Mouse (Mus musculus): ENCODE measurements around the gene Ppp1r32. TPM values are rescaled to one million over a fixed set of nuclear protein-coding genes. Genes with fewer than 3 reads are reported as not detected.

Gene Ppp1r32
- total RNA-seq (2017) = 2.0 and 2.8 TPM in 2 replicates

DNA sequence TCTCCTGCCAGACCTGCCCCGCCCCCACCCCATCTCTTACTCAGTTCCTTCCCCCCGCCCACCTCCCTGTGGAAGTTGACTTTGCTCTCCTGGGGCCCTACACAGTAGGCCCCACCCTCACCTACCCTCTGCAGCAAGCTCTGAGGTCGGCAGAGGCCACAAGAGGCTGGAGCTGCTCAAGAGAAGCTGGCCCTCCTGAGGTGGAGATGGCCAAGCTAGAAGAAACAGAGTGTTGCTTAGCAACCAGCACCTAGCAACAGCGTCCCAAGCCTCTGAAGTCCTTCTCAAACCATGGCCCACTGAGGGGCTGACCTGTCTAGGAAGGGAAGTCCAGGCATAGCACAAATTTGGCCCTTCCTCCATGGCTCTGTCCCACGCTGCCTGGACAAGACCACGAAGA, at the start of gene Ppp1r32:
Gene Ppp1r32, minus strand, starts transcription at position 226 of the 400 bp plus-strand sequence.
- no peak for ATAC-seq (ENCODE audit: extremely low read depth, insufficient number of reproducible peaks, low FRiP score, poor library complexity, severe bottlenecking)

DNA sequence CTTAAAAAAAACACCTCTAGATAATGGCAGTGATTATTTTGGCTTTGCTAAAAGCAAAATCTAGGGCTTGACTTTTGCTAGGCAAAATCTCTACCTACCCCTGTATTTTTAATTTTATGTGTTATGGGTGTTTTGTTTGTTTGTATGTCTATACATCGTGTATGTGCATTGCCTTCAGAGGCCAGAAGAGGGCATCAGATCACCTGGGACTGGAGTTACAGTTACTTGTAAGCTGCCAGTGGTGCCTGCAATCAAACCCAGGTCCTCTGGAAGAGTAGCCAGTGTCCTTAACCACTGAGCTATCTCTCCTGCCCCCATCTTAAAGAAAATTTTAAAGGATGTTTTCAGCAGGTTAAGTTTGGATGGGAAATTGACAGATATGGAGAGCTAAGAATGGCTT, 47.4 kb upstream of the Ppp1r32 start:
- no peak for ATAC-seq (ENCODE audit: extremely low read depth, insufficient number of reproducible peaks, low FRiP score, poor library complexity, severe bottlenecking)

DNA sequence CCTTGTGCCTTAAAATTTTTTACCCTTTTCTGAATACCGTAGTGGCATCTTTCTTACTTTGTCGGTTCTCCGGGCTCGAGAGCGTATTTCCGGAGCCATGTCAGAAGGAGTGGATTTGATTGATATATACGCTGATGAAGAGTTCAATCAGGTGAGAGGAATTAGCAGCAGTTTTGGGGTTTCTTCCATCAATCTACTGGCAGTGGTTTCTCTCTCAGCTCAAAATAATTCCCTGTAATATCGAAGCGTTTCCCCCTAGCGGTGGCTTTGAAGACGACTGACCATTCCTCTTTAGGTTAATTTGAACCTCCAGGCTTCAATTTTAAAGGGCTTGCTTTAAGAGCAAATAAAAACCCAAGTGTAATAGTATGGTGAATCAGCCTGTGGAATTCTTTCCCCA, 43.2 kb upstream of the Ppp1r32 start, which contains the start of gene Sdhaf2:
Gene Sdhaf2, minus strand, starts transcription at position 233 of the 400 bp plus-strand sequence.
- ATAC-seq (ENCODE audit: extremely low read depth, insufficient number of reproducible peaks, low FRiP score, poor library complexity, severe bottlenecking) = peak; percentile 35; the same call in 1 of the 2 replicates

DNA sequence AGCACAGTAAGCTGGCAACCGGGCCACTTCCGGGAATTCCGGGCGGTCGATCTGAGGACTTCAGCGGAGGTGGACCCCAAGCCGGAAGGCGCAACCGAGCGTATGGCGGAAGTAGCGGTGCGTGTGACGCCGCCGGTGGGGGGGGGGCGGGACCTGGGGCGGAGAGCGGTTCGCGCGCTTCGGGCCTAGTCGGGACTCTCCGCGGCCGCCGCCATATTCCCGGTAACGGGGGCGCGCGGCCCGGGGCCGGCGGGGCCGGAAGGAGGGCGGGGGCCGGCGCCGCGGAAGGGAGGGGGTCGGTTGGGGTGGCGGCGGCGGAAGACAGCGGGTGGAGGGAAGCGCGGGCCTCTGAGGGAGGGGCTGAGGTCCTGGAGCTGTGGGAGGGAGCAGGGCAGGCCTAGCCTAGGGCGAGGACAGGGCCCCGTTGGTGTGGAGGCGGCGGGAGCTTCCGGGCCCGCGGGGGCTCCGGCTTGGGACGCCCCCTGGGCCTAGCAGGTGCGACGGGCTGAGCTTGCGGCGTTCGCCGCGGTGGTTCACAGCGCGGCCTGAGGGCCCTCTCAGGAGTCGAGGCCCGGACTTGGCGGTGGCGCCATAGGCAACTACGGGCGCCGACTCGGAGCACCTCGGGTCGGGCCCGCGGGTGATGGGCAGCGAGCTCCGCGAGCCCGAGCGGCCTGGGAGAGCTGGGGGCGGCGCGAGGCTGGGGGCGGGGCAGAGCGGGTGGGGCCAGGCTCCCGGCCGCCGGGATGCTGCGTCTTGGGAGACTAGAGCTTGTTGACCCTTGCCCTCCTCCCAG, 42.6 kb upstream of the Ppp1r32 start, which contains the start of gene Cpsf7:
Gene Cpsf7, plus strand, starts transcription at position 161 of the 796 bp plus-strand sequence.
- ATAC-seq (ENCODE audit: extremely low read depth, insufficient number of reproducible peaks, low FRiP score, poor library complexity, severe bottlenecking) = peak; percentile 85

DNA sequence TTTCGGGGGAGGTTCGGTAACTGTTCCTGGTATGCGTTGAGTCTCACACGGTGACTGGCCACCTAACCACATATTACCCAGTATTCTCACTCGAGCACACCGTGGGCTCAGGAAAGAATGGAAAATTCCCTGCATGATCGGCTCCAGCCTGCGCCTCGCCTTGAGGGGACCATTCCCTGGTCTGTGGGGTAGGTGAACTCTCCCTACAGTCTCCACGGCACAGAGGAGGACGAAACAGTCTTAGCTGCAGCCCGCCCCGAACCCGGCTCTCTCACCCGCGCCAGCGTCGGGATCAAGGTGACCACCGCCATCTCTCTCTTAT, 42.0 kb upstream of the Ppp1r32 start:
- no peak for ATAC-seq (ENCODE audit: extremely low read depth, insufficient number of reproducible peaks, low FRiP score, poor library complexity, severe bottlenecking)

DNA sequence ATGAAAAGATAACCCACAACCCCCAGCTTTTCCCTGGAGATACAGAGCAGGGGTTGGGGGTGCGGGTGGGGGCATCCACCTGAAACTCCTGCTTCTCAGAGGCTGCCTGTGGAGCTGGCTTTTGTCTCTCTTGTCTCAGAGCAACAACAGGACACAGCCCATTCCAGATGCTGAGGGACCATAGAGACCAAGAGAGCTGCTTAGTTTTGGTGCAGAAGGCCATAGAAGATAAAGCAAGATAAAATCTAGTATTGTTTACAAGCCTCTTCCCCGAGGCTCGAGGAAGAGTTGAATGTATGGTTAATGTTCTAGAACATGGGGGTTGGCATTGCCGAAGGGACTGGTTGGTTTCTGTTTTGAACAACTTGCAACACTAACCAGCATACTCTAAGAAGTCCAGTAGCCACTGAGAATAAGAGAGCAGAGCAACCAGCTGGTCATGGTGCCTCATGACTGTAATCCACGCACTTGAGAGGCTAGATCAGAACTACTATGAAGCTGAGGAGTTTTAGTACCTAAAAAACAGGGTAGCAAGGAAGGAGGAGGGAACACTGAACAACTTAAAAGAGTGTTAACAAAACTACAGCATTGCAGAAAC, 40.9 kb upstream of the Ppp1r32 start:
- no peak for ATAC-seq (ENCODE audit: extremely low read depth, insufficient number of reproducible peaks, low FRiP score, poor library complexity, severe bottlenecking)

DNA sequence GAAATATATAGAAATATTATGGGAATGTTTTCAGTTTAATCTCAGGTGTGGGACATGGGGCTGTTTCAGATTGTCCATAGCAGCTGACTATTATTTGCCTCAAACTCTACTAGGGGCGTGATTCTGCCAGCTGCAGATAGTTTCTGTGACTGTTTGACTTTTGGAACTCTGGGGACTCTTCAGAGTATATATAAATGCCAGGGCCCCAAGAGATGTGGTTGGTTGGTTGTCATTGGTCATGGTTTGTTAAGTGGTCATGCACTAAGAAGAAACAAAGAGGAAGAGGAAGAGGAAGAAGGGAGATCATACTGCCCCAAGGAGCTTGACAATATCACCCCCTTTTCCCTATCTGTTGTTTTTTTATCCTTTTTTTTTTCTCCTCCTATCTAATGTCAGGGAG, 39.2 kb upstream of the Ppp1r32 start:
- ATAC-seq (ENCODE audit: extremely low read depth, insufficient number of reproducible peaks, low FRiP score, poor library complexity, severe bottlenecking) = no peak

DNA sequence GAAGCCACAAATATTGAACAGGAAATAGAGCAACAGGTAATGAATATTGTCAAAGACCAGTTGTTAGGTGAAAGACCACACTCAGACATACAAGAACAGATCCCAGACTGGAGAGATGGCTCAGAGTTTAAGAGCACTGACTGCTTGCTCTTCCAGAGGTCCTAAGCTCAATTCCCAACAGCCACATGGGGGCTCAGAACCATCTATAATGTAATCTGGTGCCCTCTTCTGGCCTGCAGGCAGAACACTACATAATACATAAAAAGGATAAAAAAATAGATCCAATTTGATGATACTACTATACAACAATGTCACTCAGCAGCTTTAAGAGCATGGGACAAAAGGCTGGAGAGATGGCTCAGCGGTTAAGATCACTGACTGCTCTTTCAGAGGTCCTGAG, 37.6 kb upstream of the Ppp1r32 start:
- ATAC-seq (ENCODE audit: extremely low read depth, insufficient number of reproducible peaks, low FRiP score, poor library complexity, severe bottlenecking) = no peak

DNA sequence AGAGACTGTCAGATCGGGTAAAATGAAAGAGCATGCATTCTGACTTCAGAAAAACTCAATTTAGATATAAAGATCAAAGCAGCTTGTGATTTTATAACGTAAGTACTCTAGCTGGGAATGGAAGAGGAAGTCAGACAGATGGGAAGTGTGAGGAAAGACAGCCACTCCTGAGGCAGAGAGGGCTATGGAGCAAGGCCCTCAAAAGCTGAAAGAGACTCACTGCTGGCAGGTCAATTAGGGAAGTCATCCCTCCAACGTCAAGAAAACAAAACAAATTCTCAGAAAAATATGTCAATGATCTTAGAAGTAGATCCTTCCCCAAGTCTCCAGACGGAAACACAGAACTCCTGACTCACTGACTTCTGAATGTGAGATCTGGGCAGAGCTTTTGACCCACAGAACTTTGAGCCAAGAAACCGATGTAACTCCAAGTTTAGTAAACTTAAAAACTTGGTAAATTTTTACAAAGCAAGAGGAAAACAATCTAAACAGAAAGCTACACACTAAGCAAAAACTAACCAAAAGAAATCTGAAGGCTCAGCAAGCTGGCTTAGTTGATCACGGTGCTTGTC, 28.1 kb upstream of the Ppp1r32 start:
- ATAC-seq (ENCODE audit: extremely low read depth, insufficient number of reproducible peaks, low FRiP score, poor library complexity, severe bottlenecking) = no peak

DNA sequence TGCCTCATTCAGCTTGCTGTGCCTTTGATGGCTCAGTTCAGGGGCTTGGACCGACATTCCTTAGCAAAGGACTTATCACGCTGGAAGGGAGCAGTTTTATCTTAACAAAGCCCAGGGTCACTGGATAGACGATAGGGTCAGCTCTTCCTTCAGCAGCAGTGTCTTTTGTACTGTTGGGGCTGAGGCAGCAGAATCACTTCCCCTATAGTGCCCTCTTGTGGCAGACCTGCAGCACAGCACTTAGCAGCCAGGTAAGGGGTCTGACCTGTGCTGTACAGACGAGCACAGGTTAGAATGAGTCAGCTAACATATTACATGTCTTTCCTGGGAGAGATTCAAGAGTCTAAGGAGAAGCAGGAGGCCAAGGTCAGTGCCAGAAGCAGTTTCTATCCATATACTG, 19.8 kb upstream of the Ppp1r32 start:
- peak; percentile 69; the same call in 1 of the 2 replicates for ATAC-seq (ENCODE audit: extremely low read depth, insufficient number of reproducible peaks, low FRiP score, poor library complexity, severe bottlenecking)

DNA sequence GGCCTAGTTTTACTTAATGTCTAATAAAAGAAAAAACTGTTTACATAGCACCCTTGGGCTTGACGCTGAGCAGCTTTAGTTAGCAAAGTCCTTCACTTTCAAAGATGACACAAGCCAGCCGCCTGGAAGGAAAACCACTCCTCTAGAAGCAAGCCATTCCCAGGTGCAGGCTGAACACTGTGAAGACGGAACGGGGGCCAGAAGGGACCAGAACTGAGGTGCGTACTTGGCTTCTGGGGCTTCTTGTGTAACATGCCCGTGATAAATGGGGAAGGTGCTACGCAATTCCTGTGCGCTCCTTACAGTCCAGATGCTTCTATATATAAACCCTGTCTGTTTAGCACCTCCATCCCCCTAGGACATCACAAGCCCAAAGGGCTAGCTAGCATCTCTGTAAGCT, 17.9 kb upstream of the Ppp1r32 start:
- no peak for ATAC-seq (ENCODE audit: extremely low read depth, insufficient number of reproducible peaks, low FRiP score, poor library complexity, severe bottlenecking)

DNA sequence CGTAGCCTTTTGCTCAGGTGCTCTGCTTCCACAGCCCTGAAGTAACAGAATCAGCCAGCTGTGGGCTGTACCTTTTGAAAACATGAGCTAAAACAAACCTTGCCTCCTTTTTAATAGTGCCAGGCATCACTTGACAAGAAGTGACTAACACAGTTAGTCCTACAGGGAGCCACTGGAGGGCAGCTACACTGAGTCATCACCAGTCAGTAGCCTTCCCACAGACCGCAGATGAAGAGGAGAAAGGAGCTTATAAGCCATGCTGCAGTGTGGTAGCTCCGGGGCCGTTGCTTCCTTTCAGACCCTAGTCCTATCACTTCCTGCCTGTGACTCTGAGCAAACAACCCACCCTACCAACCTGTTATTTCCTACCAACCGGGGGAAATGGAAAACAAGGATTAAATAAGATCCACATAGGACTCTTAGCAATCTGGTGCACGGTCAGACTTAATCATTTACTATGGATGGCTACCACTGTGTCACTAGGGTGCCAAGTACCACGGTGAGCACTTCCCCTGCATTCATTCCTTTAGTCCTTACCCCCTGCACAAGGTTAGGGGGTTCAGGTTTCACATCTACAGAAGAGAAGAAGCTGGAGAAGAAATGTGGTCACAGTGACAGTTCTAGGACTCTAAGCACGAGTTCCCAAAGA, 14.9 kb upstream of the Ppp1r32 start:
- ATAC-seq (ENCODE audit: extremely low read depth, insufficient number of reproducible peaks, low FRiP score, poor library complexity, severe bottlenecking) = no peak

DNA sequence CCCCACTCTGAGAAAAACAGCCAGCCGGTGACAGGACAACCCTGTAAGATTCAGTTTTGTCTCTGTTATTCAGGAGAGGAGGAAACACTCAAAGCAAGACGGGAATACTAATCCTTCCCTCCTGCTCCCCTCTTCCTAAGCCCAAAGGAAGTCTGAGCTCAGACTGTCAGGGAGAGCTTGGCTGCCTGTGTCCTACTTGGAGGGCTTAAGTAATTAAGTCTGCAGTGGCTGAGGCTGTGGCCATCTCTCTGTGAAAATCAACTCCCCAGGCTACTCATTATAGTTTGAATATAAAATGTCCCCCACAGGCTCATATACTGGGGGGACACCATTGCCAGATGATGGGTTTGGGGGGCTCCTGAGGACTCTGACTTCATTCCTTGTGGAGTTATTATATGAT, 14.2 kb upstream of the Ppp1r32 start:
- ATAC-seq (ENCODE audit: extremely low read depth, insufficient number of reproducible peaks, low FRiP score, poor library complexity, severe bottlenecking) = no peak

DNA sequence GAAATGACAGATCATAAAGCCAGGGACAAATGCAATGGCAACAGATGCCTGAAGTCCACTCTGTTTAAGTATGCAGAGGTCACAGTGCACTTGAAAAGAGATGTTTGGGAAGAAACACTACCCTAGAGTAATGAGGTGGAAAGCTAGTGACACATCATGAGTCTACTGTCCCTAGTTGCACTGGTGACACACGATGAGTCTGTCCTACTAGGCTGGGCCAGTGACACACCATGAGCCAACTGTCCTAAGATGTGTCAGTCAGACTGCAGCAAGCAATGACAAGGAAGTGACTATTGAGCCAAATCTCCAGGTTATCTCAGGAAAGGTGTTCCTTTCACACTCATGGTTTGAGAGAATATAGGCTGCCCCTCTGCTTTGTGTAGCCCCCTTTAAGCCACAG, 12.9 kb upstream of the Ppp1r32 start:
- no peak for ATAC-seq (ENCODE audit: extremely low read depth, insufficient number of reproducible peaks, low FRiP score, poor library complexity, severe bottlenecking)

DNA sequence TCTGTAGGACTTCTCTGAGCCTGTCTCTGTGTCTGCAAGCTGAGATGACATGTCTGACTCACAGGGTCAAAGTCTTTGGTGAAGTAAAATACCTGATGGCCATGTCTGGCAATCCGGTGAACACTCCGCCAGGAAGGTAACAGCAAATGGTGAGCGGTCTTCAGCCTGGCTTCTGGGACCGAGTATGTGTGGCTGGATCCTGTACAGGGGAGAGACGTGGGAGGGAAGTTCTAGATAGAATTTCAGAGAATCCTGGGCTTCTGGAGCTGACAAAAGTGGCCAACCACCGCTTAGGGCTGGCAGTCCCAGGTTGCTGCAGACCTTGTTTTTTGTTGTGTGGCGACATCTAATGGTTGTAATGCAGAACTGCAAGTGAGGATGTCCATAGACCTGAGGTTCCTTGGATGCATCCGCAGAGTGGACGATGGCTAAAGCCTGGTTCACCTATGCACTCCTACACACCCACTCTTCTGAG, 3.6 kb upstream of the Ppp1r32 start:
- peak; percentile 53; the same call in 1 of the 2 replicates for ATAC-seq (ENCODE audit: extremely low read depth, insufficient number of reproducible peaks, low FRiP score, poor library complexity, severe bottlenecking)

DNA sequence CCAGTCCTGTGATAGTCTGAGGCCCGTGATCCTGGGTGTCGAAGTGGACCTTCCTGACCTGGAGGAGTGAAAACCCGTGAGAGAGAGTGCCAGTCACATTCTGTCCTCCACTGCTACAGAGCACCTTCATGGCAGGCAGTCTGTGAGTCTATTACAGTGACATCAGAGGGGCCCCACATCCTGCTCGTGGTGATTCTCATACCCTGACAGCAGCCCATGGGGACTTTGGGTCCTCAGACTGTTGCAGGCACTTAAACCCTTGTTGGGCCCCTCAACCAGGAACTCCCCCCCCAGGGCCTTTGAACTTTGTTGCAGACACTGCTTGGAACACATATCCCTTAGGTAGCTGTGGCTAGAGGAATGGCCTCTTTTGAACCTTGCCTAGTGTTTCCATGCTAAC, 3.2 kb downstream of the Ppp1r32 start:
- no peak for ATAC-seq (ENCODE audit: extremely low read depth, insufficient number of reproducible peaks, low FRiP score, poor library complexity, severe bottlenecking)

DNA sequence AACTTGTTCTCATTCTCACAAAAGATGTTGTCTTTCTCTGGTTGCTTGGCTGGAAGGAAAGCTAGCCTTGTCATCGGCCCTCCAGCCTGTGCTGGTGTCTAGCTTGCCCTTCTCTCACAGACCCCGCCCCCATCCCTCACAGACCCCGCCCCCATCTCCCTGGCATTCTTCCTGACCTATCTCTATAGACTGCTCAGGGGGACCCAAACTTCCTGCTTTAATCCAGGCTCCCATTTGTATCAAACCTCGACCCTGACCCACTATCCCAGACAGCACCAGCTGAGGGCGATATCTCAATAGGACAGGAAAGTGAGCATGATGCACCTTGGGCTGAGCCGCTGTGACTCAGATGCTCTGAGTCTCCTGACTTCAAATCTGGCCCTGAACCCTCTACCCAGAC, 8.9 kb downstream of the Ppp1r32 start:
- ATAC-seq (ENCODE audit: extremely low read depth, insufficient number of reproducible peaks, low FRiP score, poor library complexity, severe bottlenecking) = no peak

DNA sequence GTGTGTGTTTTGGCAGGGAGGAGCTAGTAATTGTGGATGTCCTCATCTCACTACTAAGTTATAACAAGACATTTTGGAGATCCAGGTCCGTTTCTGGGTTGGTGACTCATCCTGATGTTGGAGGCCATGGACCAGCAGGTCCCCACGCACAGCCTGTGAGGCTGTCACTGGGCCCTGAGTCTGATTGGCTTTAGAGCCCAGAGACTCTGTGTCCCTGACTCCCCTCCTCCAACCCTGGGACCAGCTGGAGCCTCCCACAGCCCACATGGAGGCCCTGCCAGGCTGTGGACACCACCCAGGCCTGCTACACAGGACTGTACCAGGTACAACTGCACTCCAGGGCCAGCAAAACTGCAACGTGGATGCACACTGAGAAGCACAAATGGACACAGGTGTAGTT, 9.8 kb downstream of the Ppp1r32 start:
- ATAC-seq (ENCODE audit: extremely low read depth, insufficient number of reproducible peaks, low FRiP score, poor library complexity, severe bottlenecking) = no peak

DNA sequence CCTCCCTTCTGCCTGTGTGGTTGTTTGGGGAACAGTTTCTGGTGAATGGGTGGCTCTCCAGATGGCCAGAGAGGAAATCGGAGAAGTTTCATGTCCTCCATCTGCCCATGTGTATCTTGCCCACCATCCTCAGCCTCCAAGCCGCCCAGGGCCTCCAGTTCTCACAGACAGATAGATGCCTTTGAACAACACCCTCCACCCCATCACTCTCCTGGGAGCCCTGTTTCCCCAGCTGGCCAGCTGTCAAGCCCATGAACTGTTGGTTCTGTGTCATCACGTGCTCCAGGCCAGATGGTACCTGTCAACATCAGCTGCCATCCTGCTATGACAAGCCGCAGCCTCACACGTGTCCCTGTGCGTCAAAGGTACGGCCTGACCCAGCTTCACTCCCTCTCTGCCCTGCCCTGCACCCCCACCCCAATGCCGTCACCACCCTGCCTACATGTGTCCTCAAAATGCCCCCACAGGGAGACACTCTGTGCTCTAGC, 13.5 kb downstream of the Ppp1r32 start:
- no peak for ATAC-seq (ENCODE audit: extremely low read depth, insufficient number of reproducible peaks, low FRiP score, poor library complexity, severe bottlenecking)
